Comparison of ENCODE assay signal across 26 mouse cellular contexts in genomic region chr9:52802969-52803368, GRCm38 (mm10).
"Had no signal": no experiment of that assay in that cellular context is flagged by ENCODE, and none has a peak within 500 bp of the region (broad histone marks: within the 10 kb centered on the region; RNA-seq: fewer than 3 reads in every experiment).

No protein-coding gene starts in this region.

- H3K9me3 ChIP-seq: heart, embryonic 13.5 days; heart, embryonic 15.5 days; hindbrain, embryonic 10.5 days; hindbrain, embryonic 12.5 days; kidney, embryonic 15.5 days; limb, embryonic 10.5 days; limb, embryonic 12.5 days; liver, embryonic 13.5 days; liver, embryonic 15.5 days had no signal

- H3K27ac ChIP-seq: gastrocnemius, adult 2 months; heart, adult 2 months; heart, embryonic 13.5 days; heart, embryonic 15.5 days; hindbrain, embryonic 10.5 days; hindbrain, embryonic 12.5 days; hindbrain, embryonic 14.5 days; hindbrain, postnatal 0 days; kidney, embryonic 15.5 days; kidney, postnatal 0 days; layer of hippocampus, adult 2 months; limb, embryonic 10.5 days; limb, embryonic 12.5 days; liver, embryonic 13.5 days; liver, embryonic 15.5 days had no signal

- H3K4me1 ChIP-seq: heart, embryonic 13.5 days; heart, embryonic 15.5 days; hindbrain, embryonic 10.5 days; hindbrain, embryonic 12.5 days; kidney, embryonic 15.5 days; limb, embryonic 10.5 days; limb, embryonic 12.5 days; liver, embryonic 13.5 days; liver, embryonic 15.5 days had no signal

- DNase-seq: gastrocnemius, adult 2 months; gastrocnemius, postnatal 10 days; gastrocnemius, postnatal 25 days; heart, adult 2 months; heart, postnatal 14 days; heart, postnatal 36 days; kidney, adult 11 months; kidney, adult 2 months; kidney, adult 9 months; kidney, postnatal 14 days; kidney, postnatal 36 days; layer of hippocampus, postnatal 36 days; liver; liver, embryonic 13.5 days had no signal

- H3K4me3 ChIP-seq: gastrocnemius, adult 2 months; heart, adult 2 months; heart, embryonic 13.5 days; heart, embryonic 15.5 days; hindbrain, embryonic 10.5 days; hindbrain, embryonic 12.5 days; kidney, embryonic 15.5 days; layer of hippocampus, adult 2 months; limb, embryonic 10.5 days; limb, embryonic 12.5 days; liver, embryonic 13.5 days; liver, embryonic 15.5 days had no signal

- H3K27me3 ChIP-seq: heart, embryonic 13.5 days; heart, embryonic 15.5 days; hindbrain, embryonic 12.5 days; kidney, embryonic 15.5 days; limb, embryonic 12.5 days; liver, embryonic 13.5 days; liver, embryonic 15.5 days had no signal

- H3K9ac ChIP-seq: heart, embryonic 13.5 days; heart, embryonic 15.5 days; hindbrain, embryonic 12.5 days; hindbrain, embryonic 14.5 days; kidney, embryonic 15.5 days; limb, embryonic 12.5 days; liver, embryonic 13.5 days; liver, embryonic 15.5 days had no signal

- H3K36me3 ChIP-seq: heart, embryonic 13.5 days; heart, embryonic 15.5 days; hindbrain, embryonic 10.5 days; hindbrain, embryonic 12.5 days; kidney, embryonic 15.5 days; limb, embryonic 10.5 days; limb, embryonic 12.5 days; liver, embryonic 13.5 days; liver, embryonic 15.5 days had no signal
